ENCODE assay signal across 1 mouse cellular context in genomic region chr6:83162701-83163100, GRCm38 (mm10).
TF ChIP-seq lines count a peak whose summit lies in the region.

No protein-coding gene starts in this region.

TF ChIP-seq in MEL, 35 proteins besides CTCF, POLR2A, EP300 and RAD21 (continued from another document):
- no peak for TF ChIP-seq CHD2 (IDR thresholded peaks at IDR 0.05; ENCODE audit: low read length)
- TF ChIP-seq JUND (IDR thresholded peaks at IDR 0.05; ENCODE audit: low read depth, low read length): no peak
- no peak for TF ChIP-seq NRF1 (IDR thresholded peaks at IDR 0.05; ENCODE audit: insufficient read depth, low read depth, low read length, poor library complexity, severe bottlenecking)
- TF ChIP-seq NELFE (IDR thresholded peaks at IDR 0.05; ENCODE audit: low read depth, low read length): no peak
- no peak for TF ChIP-seq TCF12 (IDR thresholded peaks at IDR 0.05; ENCODE audit: low read depth, low read length)
- no peak for TF ChIP-seq ZNF384 (IDR thresholded peaks at IDR 0.05; ENCODE audit: low read depth, low read length)
- TF ChIP-seq ZKSCAN1 (IDR thresholded peaks at IDR 0.05; ENCODE audit: low read depth, low read length): no peak
- TF ChIP-seq TAL1 (IDR thresholded peaks at IDR 0.05; ENCODE audit: low read length): no peak
- TF ChIP-seq USF1 (IDR thresholded peaks at IDR 0.05; ENCODE audit: low read depth, low read length): no peak
- no peak for TF ChIP-seq MAFK (IDR thresholded peaks at IDR 0.05; ENCODE audit: borderline replicate concordance, low read depth, low read length)
- peak; percentile 70 for TF ChIP-seq SMC3 (IDR thresholded peaks at IDR 0.05; ENCODE audit: low read depth, low read length)
- TF ChIP-seq UBTF (IDR thresholded peaks at IDR 0.05; ENCODE audit: borderline replicate concordance, insufficient read depth, low read depth, low read length): no peak
- peak; percentile 31; the same call in 1 of the 2 replicates for TF ChIP-seq ZC3H11A (IDR thresholded peaks at IDR 0.05; ENCODE audit: low read depth, low read length)
